Mouse (Mus musculus): Measurements from ENCODE around the gene Ano9. TPM values are rescaled to one million over a fixed set of nuclear protein-coding genes. Genes with fewer than 3 reads are reported as not detected.
A peak's percentile ranks its signal among the peaks of the same experiment; 100 is the strongest.

The Ano9 gene
- polyA plus RNA-seq (2012; rRNA removed): 6.3 and 8.0 TPM in 2 replicates
- 3.6 and 4.3 TPM in 2 replicates for polyA plus RNA-seq (2014; fragmentation: Nextera tagmentation; extraction: Ambion mirVana)

DNA sequence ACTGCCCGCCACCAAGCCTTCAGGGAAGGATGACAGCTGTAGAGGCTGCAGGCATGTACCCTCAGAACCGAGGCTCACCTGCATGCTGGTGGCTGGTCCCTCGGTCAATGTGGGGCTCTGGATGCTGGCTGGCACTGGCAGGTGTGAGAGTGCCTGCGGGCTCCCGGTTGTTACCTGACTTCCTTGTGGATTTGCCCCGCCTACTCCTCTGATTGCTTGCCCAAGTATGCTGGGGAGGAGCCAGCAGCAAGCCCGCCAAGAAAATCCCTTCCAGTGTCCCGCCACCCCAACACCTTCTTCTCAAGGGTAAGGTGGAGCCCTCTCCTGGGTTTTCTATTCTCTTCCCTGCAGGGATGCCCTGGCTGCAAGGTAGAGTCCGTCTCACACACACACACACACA is at the start of gene Ano9:
Gene Ano9, minus strand, starts transcription at position 171 of the 400 bp plus-strand sequence.
- H3K27me3 ChIP-seq (ENCODE audit: control insufficient read depth, insufficient read depth, low read length): no peaks in the 10 kb centered on the region
- no peaks in the 10 kb centered on the region for H3K36me3 ChIP-seq (ENCODE audit: control insufficient read depth, insufficient read depth, low read length)
- H3K9ac ChIP-seq (ENCODE audit: low read depth, low read length, severe bottlenecking): no peak within 1 kb of the TSS
- H3K27ac ChIP-seq (replicated peaks; ENCODE audit: low read depth, low read length): no peak within 1 kb of the TSS
- no peak within 1 kb of the TSS for H3K4me3 ChIP-seq (replicated peaks; ENCODE audit: low read length)
- H3K4me1 ChIP-seq (ENCODE audit: control insufficient read depth, insufficient read depth, low read length): no peaks in the 10 kb centered on the region
- H3K4me2 ChIP-seq (replicated peaks; ENCODE audit: low read depth, low read length, severe bottlenecking): peak within 1 kb of the TSS; percentile 20; the same call in 1 of the 2 replicates
- 9% methylated on average over 9 of the region's 9 CpGs for WGBS
- no peak for ATAC-seq (ENCODE audit: low FRiP score, low read depth)
- no peaks in the 10 kb centered on the region for H3K9me3 ChIP-seq (ENCODE audit: control insufficient read depth, low read length)
- TF ChIP-seq POLR2A (IDR thresholded peaks at IDR 0.05; ENCODE audit: borderline replicate concordance, extremely low read depth, insufficient read depth, insufficient read length): no peak
- DNase-seq (ENCODE audit: low spot score): no peak

DNA sequence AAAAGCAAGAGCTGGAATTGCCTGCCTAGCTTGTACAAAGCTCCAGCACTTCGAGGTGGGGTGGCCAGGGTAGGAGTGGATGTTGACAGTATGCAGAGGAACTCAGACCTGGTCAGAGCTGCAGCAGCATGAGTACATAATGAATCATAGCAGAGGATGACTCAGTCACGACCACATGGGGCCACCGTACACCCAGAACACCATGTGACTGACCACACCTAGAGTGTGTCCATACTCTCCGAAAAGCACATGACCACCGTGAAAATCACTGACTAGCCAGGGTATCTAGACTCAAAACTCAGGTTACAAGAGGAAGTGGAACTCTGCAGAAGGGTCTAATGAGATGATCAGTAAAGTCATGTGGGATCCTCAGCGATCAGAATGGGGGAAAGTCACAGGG is 47.2 kb upstream of the Ano9 start:
- no peaks in the 10 kb centered on the region for H3K9me3 ChIP-seq (ENCODE audit: control insufficient read depth, low read length)
- no peak for DNase-seq (ENCODE audit: low spot score)
- H3K9ac ChIP-seq (ENCODE audit: low read depth, low read length, severe bottlenecking): no peak overlapping the region
- H3K27me3 ChIP-seq (ENCODE audit: control insufficient read depth, insufficient read depth, low read length): no peaks in the 10 kb centered on the region
- peaks cover 10% of the 10 kb centered on the region for H3K4me1 ChIP-seq (ENCODE audit: control insufficient read depth, insufficient read depth, low read length)
- H3K27ac ChIP-seq (replicated peaks; ENCODE audit: low read depth, low read length): no peak overlapping the region
- peaks cover 61% of the 10 kb centered on the region for H3K36me3 ChIP-seq (ENCODE audit: control insufficient read depth, insufficient read depth, low read length)
- ATAC-seq (ENCODE audit: low FRiP score, low read depth): no peak
- H3K4me2 ChIP-seq (replicated peaks; ENCODE audit: low read depth, low read length, severe bottlenecking): no peak overlapping the region
- 81% methylated on average over 6 of the region's 6 CpGs for WGBS
- TF ChIP-seq POLR2A (IDR thresholded peaks at IDR 0.05; ENCODE audit: borderline replicate concordance, extremely low read depth, insufficient read depth, insufficient read length): no peak
- H3K4me3 ChIP-seq (replicated peaks; ENCODE audit: low read length): no peak overlapping the region

DNA sequence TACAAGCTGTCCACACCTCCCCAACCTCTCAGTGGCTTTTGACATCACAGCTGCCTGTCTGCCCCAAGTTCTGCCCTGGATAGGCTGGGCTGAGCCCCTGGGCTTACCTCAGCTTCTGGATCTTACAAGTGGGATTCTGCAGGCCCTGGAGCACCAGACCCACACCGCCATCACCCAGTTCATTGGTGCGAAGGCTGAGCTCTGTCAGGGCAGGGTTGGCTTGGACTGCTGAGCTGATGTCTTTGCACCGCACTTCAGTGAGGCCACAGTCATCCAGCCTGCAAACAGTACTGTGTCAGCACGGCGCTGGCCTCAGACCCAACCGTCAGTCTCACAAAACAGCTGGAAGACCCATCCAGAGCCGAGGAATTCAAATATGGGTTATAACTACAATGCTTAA is 46.8 kb upstream of the Ano9 start:
- Histone ChIP-seq H3K9ac (ENCODE audit: low read depth, low read length, severe bottlenecking) (no peak overlapping the region), H3K27me3 (ENCODE audit: control insufficient read depth, insufficient read depth, low read length) (no peaks in the 10 kb centered on the region), H3K36me3 (ENCODE audit: control insufficient read depth, insufficient read depth, low read length) (peaks cover 65% of the 10 kb centered on the region), H3K4me2 (replicated peaks; ENCODE audit: low read depth, low read length, severe bottlenecking) (no peak overlapping the region), H3K4me3 (replicated peaks; ENCODE audit: low read length) (no peak overlapping the region), H3K9me3 (ENCODE audit: control insufficient read depth, low read length) (no peaks in the 10 kb centered on the region), H3K4me1 (ENCODE audit: control insufficient read depth, insufficient read depth, low read length) (peaks cover 10% of the 10 kb centered on the region), H3K27ac (replicated peaks; ENCODE audit: low read depth, low read length) (no peak overlapping the region)
- no peak for ATAC-seq (ENCODE audit: low FRiP score, low read depth)
- 94% methylated on average over 7 of the region's 7 CpGs for WGBS
- TF ChIP-seq POLR2A (IDR thresholded peaks at IDR 0.05; ENCODE audit: borderline replicate concordance, extremely low read depth, insufficient read depth, insufficient read length): no peak
- DNase-seq (ENCODE audit: low spot score): no peak

DNA sequence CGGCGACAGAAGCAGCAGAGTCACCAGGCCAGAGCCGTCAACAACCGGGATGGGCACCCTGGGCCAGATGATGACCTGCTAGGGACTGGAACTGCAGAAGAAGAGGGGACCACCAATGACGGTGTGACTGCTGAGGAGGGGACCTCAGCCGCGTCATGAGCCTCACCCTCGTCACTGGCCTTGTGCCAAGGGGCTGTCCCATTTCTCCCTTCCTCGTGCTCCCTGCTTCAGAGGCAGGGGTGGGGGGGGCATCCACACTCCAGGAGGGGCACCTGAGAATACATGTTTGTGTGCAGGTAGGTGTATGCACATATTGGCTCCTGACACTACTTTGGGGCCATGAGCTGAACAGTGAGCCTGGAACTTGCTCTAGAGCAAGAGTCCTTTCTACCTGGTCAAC is 37.8 kb upstream of the Ano9 start:
- no peak overlapping the region for H3K9ac ChIP-seq (ENCODE audit: low read depth, low read length, severe bottlenecking)
- H3K4me3 ChIP-seq (replicated peaks; ENCODE audit: low read length): no peak overlapping the region
- no peak overlapping the region for H3K27ac ChIP-seq (replicated peaks; ENCODE audit: low read depth, low read length)
- no peak for TF ChIP-seq POLR2A (IDR thresholded peaks at IDR 0.05; ENCODE audit: borderline replicate concordance, extremely low read depth, insufficient read depth, insufficient read length)
- no peaks in the 10 kb centered on the region for H3K27me3 ChIP-seq (ENCODE audit: control insufficient read depth, insufficient read depth, low read length)
- no peak overlapping the region for H3K4me2 ChIP-seq (replicated peaks; ENCODE audit: low read depth, low read length, severe bottlenecking)
- 90% methylated on average over 9 of the region's 9 CpGs for WGBS
- ATAC-seq (ENCODE audit: low FRiP score, low read depth): no peak
- H3K9me3 ChIP-seq (ENCODE audit: control insufficient read depth, low read length): no peaks in the 10 kb centered on the region
- no peak for DNase-seq (ENCODE audit: low spot score)
- no peaks in the 10 kb centered on the region for H3K4me1 ChIP-seq (ENCODE audit: control insufficient read depth, insufficient read depth, low read length)
- H3K36me3 ChIP-seq (ENCODE audit: control insufficient read depth, insufficient read depth, low read length): peaks cover 76% of the 10 kb centered on the region

DNA sequence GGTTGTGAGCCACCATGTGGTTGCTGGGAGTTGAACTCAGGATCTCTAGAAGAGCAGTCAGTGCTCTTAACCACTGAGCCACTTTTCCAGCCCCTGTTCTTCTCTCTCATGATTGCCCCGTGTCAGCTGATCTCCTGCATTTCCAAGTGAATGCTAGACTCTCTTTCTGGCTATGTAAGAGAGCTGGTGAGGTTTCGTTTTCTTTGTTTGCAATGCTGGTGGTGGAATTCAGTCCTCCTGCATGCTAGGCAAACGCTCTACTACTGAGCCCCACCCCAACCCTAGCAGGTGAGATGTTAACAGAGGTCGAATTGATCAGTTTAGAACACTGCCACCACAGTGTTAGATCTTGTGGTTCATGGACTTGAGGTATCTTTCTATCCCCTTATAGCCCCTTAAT is 31.0 kb upstream of the Ano9 start:
- H3K36me3 ChIP-seq (ENCODE audit: control insufficient read depth, insufficient read depth, low read length): peaks cover 51% of the 10 kb centered on the region
- WGBS: 79% methylated on average over 4 of the region's 4 CpGs
- DNase-seq (ENCODE audit: low spot score): no peak
- TF ChIP-seq POLR2A (IDR thresholded peaks at IDR 0.05; ENCODE audit: borderline replicate concordance, extremely low read depth, insufficient read depth, insufficient read length): no peak
- no peak overlapping the region for H3K27ac ChIP-seq (replicated peaks; ENCODE audit: low read depth, low read length)
- no peak overlapping the region for H3K4me2 ChIP-seq (replicated peaks; ENCODE audit: low read depth, low read length, severe bottlenecking)
- no peak for ATAC-seq (ENCODE audit: low FRiP score, low read depth)
- H3K9me3 ChIP-seq (ENCODE audit: control insufficient read depth, low read length): no peaks in the 10 kb centered on the region
- no peaks in the 10 kb centered on the region for H3K27me3 ChIP-seq (ENCODE audit: control insufficient read depth, insufficient read depth, low read length)
- no peaks in the 10 kb centered on the region for H3K4me1 ChIP-seq (ENCODE audit: control insufficient read depth, insufficient read depth, low read length)
- no peak overlapping the region for H3K4me3 ChIP-seq (replicated peaks; ENCODE audit: low read length)
- no peak overlapping the region for H3K9ac ChIP-seq (ENCODE audit: low read depth, low read length, severe bottlenecking)

DNA sequence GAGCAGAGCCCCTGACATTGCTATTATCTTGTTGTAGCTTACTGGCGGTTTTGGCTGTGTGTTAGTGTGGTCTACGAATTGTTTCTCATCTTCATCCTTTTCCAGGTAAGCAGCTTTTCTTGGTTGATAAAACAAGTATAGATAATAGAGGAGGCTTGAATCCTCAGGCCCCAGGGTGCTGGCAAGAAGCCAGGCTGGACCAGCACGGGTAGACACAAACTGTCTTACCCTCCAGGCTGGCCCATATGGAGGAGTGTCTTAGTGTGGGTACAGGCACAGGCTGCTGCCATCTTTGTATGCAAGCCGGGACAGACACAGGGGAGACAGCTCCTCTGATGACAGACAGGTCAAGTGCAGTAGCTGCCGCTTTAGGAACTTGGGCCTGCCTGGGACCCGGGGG is 29.4 kb upstream of the Ano9 start:
- WGBS: 77% methylated on average over 6 of the region's 6 CpGs
- no peak overlapping the region for H3K4me3 ChIP-seq (replicated peaks; ENCODE audit: low read length)
- TF ChIP-seq POLR2A (IDR thresholded peaks at IDR 0.05; ENCODE audit: borderline replicate concordance, extremely low read depth, insufficient read depth, insufficient read length): no peak
- ATAC-seq (ENCODE audit: low FRiP score, low read depth) (no peak), DNase-seq (ENCODE audit: low spot score) (no peak)
- H3K4me2 ChIP-seq (replicated peaks; ENCODE audit: low read depth, low read length, severe bottlenecking): no peak overlapping the region
- no peak overlapping the region for H3K9ac ChIP-seq (ENCODE audit: low read depth, low read length, severe bottlenecking)
- no peaks in the 10 kb centered on the region for H3K9me3 ChIP-seq (ENCODE audit: control insufficient read depth, low read length)
- H3K27ac ChIP-seq (replicated peaks; ENCODE audit: low read depth, low read length): no peak overlapping the region
- H3K36me3 ChIP-seq (ENCODE audit: control insufficient read depth, insufficient read depth, low read length): peaks cover 51% of the 10 kb centered on the region
- no peaks in the 10 kb centered on the region for H3K27me3 ChIP-seq (ENCODE audit: control insufficient read depth, insufficient read depth, low read length)
- H3K4me1 ChIP-seq (ENCODE audit: control insufficient read depth, insufficient read depth, low read length): no peaks in the 10 kb centered on the region

Measured in limb, embryonic 14.5 days (tissue).